Mouse (Mus musculus) testis, adult 2 months (tissue): ENCODE results near the gene 4930556J24Rik.

Experiments used
- CTCF ChIP-seq: fragments of 200-500 bp; IDR thresholded peaks from 2 replicates; pipeline ENCODE4 v1.5.1; 2012; ENCODE audit warnings: low read depth, mild to moderate bottlenecking, inconsistent platforms, low read length, moderate library complexity; ENCODE audit not compliant: control insufficient read depth, insufficient read depth, insufficient replicate concordance
- POLR2A ChIP-seq: fragments of 200-500 bp; IDR thresholded peaks from 2 replicates; pipeline ENCODE4 v1.6.1; 2012; ENCODE audit warnings: low read depth, mild to moderate bottlenecking, inconsistent platforms, low read length, moderate library complexity; ENCODE audit not compliant: control insufficient read depth

- no peak for TF ChIP-seq CTCF
- no peak for TF ChIP-seq POLR2A
These were observed 29.9 kb upstream of the 4930556J24Rik start for GRCm38 (mm10) chr11:4006462-4006861.
